Mouse (Mus musculus): Measurements from ENCODE around the gene Wdr77.
"Not testable (repeated sequence)": the region's sequence is repeated elsewhere in the genome, so short reads cannot be mapped to it uniquely, and the experiment has no call there.

Wdr77 gene

GRCm38 (mm10) chr3:105957235-105957634, 1.9 kb upstream of the Wdr77 start:
- no peak for DNase-seq

DNA sequence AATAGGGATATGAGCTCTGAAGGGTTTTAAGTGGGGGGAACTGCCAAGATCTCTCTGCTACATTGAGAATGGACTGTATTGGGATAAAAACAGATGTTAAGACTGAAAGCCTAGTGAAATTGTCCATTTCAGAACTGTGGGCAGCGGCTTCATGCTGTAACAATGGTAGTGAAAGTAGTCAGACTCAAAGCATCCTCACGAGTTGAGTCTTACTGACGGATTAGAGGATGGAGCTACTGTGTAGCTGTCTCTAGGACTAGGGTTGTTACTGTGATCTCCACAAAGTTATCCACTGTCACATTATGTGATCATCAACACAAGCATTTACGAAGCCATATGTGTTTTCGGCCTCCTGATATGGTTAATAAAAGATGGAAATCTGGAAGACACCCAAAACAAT, 965 bp upstream of the Wdr77 start:
- no peak for DNase-seq

GRCm38 (mm10) chr3:105959585-105959984, 416 bp downstream of the Wdr77 start:
- DNase-seq, result no peak

GRCm38 (mm10) chr3:105959999-105960398, 830 bp downstream of the Wdr77 start, which contains the start of gene Atp5f1:
Gene Atp5f1, minus strand, starts transcription at chr3:105960099.
- DNase-seq, result no peak

DNA sequence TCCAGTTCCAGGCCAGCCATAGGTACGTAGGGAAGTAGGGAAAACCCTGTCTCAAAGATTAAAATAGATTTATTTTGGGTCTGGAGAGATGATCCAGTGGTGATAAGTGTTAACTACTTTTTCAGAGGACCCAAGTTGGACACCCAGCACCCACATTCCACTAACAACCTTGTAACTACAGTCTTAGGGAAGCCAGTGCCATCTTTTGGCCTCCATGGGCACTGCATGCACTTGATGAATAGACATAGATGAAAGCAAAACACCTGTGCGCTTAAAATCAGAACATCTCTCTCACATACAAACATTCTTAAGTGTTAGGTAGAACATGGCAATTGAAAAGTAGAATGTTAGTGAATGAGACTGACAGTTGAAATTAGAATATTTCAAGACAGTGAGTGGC, 1.5 kb downstream of the Wdr77 start:
- peak; percentile 15 for DNase-seq

DNA sequence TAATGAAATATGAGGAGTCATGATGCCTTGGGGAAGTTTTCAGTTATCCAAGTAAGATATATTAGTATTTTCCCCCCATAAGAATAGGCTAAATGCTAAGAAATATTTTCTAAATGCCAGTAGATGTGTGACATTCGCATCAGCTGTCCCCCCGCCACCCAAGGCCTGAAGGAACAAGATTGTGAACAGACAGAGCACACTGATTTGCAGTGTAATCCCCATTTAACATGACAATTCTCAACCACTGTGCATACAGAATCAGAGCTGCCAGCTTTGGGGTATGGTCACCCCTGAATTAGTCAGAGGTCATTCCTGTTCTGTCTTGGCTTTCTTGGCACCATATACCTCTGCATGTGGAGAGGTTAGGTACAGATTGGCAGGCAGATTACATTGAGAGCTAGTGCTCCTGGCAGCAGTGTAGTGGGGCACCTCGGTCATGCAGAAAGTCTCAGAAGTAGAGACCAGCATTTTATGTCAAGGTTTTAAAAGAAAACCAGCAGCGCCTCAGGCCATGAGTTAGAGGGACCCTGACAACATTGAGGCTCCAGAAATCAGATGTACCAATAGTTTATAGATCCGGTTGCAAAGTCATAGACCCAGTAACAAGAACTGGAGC, 12.8 kb downstream of the Wdr77 start:
- DNase-seq, result no peak

DNA sequence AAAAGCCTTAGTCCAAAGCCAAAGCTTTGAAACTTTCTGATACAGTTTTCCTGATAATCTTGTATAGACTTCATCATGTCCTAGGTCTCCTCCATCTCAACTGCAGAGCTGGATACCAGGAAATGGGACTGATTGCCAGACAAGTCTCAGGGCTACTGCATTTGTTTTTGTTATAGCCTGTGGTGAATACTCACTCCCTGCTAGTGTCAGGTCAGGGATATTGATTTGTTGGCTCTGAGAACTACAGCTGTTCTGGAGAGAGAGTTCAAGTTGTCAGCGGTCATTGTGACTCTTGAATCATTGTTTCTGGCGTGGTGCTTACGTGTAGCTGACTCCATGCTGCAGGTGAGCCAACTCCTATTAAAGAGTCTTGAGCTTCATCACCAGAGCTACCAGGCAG, 14.2 kb downstream of the Wdr77 start, which contains the start of gene Ovgp1:
Gene Ovgp1 (plus strand): TSS at position 301 of the 400 bp plus-strand sequence.
- no peak for DNase-seq

GRCm38 (mm10) chr3:105974174-105974573, 15.0 kb downstream of the Wdr77 start:
- no peak for DNase-seq

DNA sequence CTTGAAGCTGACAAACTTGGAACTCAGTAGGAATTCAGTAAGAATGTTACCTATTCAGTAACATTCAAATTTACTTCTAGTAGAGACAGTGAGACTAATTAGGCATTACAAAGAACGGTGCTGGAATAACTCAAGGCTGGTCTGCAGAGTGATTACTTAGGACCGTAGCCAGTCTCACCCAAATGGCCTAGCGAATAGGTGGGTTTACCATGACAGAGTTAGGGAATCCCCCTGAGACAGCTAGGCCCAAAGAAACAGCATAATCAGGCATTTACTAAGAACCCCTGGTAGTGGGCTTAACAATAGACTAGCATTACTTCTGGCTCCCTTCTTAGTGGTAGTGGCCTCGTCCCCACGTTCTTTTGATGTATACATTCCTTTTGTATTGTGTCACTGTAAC, 30.4 kb downstream of the Wdr77 start:
- DNase-seq, result not testable (repeated sequence)

- DNase-seq, result peak; percentile 80
These were observed 32.6 kb downstream of the Wdr77 start for GRCm38 (mm10) chr3:105991653-105992283.

DNA sequence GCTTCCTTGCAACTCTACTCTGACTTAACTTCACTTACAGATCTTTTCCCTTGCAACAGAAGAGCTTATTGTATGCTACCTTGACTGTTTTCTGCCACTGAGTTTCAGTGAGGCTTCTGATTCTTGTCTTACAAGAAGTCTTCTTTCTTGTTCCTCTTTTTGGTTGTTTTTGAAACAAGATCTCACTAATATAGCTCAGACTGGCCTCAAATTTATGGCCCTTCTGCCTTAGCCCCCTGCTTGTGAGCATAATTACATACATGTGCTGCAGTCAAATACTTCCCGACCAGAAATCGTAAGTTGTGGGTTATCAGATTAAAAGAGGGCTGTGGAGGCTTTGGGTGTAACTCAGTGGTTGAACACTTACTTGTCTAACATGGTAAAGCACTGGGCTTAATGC, 35.6 kb downstream of the Wdr77 start:
- no peak for DNase-seq

- peak; percentile 84 for DNase-seq
These were observed 41.7 kb downstream of the Wdr77 start for GRCm38 (mm10) chr3:106000707-106001375.

- DNase-seq, result peak; percentile 87
These were observed 42.5 kb downstream of the Wdr77 start for GRCm38 (mm10) chr3:106001416-106002370.

GRCm38 (mm10) chr3:106003360-106003759, 44.2 kb downstream of the Wdr77 start:
- DNase-seq, result peak; percentile 42

DNA sequence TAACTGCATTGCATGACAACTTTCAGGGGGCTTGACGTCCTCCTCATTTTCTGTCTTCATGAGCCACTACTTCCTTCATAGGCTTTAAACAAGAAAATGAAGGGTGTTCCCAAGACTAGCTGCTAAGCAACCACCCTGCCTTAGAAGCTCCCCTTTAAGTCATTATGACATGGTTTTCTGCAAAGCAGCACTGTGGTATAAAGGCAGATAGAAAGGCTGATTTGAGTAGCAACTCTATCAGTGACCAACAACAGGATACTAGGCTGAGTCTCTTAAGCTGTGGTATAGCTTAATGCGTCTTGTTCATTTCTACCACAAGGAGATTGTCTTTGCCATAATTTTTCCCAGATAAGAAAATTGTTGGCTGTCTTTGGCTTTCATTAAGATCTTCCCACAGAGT, 55.4 kb downstream of the Wdr77 start, which contains the start of gene Pifo:
Gene Pifo (minus strand): TSS at position 101 of the 400 bp plus-strand sequence.
- DNase-seq, result no peak
